Mouse (Mus musculus) kidney, postnatal 14 days (tissue): Measurements from ENCODE around the gene Abhd14a.
"Not testable (repeated sequence)": the region's sequence is repeated elsewhere in the genome, so short reads cannot be mapped to it uniquely, and the experiment has no call there.

Experiments used
- DNase-seq: peaks from one replicate; pipeline ENCODE4 v3.0.0; 2022; ENCODE audit warnings: mixed read lengths

Abhd14a gene

GRCm38 (mm10) chr9:106447348-106447747 is at the start of gene Abhd14a, which contains the start of gene Abhd14b:
TSS of gene Abhd14a (minus strand) at chr9:106447678.
TSS of gene Abhd14b (plus strand) at chr9:106447459.
- peak; percentile 98 for DNase-seq

DNA sequence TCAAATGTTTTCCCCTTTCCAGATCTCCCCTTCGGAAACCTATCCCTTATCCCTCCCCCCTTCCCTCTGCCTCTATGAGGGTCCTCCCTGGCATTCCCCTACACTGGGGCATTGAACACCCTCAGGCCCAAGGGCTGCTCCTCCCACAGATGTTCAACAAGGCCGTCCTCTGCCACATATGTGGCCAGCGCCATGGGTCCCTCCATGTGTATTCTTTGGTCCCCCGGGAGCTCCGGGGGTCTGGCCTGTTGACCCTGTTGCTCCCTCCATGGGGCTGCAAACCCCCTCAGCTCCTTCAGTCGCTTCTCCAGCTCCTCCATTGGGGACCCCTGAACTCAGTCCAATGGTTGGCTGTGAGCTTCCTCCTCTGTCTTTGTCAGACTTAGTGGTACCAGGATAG is 40.1 kb upstream of the Abhd14a start:
- DNase-seq: not testable (repeated sequence)

DNA sequence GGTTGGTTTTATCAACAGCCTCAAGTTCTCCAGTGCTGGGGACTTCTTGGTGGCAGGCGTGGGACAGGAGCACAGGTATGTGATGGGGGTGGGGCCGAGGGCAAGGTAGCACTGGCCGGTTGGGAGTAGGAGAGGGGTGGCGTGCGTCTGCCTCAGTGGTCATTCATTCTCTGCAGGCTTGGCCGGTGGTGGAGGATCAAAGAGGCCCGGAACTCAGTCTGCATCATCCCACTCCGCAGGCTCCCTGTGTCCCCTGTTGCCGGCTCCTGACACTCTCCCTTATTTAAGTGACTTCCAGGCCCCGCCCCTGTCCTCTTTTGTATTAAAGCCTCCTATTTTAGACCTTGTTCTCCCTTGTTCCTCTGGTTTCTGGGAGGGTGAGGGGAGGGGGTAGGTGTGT is 37.6 kb upstream of the Abhd14a start:
- no peak for DNase-seq

DNA sequence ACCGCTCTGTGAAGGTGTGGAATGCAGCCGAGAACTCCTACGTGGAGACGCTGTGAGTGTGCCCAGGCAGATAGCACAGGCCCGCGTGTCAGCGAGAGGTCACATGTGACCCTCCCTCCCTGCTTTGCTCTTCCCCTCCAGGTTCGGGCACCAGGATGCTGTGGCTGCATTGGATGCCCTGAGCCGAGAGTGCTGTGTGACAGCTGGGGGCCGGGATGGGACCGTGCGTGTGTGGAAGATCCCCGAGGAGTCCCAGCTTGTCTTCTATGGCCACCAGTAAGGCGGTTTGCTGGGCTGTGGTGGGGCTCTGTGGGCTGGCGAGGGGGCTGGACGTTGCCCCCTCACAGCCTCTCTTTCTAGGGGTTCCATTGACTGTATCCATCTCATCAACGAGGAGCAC is 36.1 kb upstream of the Abhd14a start:
- DNase-seq: no peak

DNA sequence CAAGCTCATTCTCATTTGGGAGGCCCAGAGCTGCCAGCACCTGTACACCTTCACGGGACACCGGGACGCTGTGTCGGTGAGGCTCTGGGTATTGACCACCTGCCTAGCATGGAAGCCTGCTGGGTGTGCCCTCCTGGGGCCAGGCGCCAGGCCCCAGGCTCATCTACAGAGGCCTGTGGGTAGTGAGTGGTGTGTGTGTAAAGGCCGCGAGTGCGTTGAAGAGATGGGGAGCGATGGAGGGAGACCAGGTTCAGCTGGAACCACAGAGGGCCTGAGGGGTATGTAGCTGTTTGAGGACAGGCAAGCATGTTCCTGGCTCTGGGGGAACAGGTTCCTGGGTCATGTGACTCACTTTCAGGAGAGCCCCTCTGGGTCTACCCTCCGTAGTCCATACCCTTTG is 35.7 kb upstream of the Abhd14a start:
- DNase-seq: no peak

- DNase-seq: no peak
Observed at GRCm38 (mm10) chr9:106482578-106483115, 35.2 kb upstream of the Abhd14a start.

- no peak for DNase-seq
Observed at GRCm38 (mm10) chr9:106481676-106482075, 34.2 kb upstream of the Abhd14a start.

GRCm38 (mm10) chr9:106481075-106481474 is 33.6 kb upstream of the Abhd14a start:
- no peak for DNase-seq

DNA sequence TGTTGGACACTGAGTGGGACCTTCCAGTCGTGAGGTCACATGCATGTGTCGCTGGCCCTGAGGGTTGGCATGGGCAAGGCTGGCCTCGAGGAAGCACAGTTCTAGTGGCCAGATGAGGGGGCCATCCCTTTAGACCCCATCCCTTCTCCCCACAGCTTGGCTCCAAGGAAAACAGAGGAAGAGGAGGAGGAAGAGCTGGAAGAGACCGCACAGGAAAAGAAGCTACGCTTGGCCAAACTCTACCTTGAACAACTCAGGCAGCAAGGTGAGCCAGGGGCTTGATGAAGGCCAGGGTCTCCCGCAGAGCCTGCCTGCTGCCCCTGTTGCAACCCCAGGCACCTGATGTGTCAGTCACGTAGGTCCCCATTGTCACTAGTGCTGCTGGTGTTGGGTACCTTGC is 33.1 kb upstream of the Abhd14a start:
- DNase-seq: no peak

GRCm38 (mm10) chr9:106478101-106478500 is 30.6 kb upstream of the Abhd14a start:
- no peak for DNase-seq

GRCm38 (mm10) chr9:106477649-106478048 is 30.2 kb upstream of the Abhd14a start:
- DNase-seq: no peak

DNA sequence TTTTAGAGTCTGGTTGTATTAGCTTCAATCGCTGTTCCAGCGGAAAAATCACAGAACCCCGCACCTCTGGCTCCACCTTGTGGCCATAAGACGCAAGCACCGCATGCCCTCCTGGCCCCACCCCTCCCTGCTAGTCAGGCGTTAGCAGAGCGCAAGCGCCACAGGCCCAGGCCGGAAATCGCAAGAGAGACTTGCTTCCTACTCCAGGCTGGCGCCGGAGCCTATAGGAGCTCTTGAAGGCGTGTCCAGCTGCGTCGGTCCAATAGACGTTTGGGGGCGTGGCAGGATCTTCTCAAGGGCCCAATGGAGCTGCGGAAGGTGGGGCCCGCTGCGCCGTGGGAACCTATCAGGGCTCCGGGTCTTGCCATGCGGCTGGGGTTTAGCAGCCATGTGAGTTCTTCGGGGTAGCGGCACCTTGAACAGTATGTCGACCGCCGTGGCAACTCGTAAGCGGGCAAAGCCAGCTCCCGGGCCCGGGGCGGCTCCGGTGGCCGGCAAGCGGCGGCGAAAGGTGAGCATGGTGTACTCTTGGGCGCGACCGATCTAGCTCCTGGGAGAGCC is 29.5 kb upstream of the Abhd14a start, which contains the start of gene Parp3:
Gene Parp3 (minus strand): TSS at position 26 of the 561 bp plus-strand sequence.
- DNase-seq: peak; percentile 100

- peak; percentile 53 for DNase-seq
Observed at GRCm38 (mm10) chr9:106476002-106476923, 28.8 kb upstream of the Abhd14a start.

GRCm38 (mm10) chr9:106475663-106476001 is 28.2 kb upstream of the Abhd14a start, which contains the start of gene Rrp9:
TSS of gene Rrp9 (plus strand) at chr9:106475963.
- no peak for DNase-seq

DNA sequence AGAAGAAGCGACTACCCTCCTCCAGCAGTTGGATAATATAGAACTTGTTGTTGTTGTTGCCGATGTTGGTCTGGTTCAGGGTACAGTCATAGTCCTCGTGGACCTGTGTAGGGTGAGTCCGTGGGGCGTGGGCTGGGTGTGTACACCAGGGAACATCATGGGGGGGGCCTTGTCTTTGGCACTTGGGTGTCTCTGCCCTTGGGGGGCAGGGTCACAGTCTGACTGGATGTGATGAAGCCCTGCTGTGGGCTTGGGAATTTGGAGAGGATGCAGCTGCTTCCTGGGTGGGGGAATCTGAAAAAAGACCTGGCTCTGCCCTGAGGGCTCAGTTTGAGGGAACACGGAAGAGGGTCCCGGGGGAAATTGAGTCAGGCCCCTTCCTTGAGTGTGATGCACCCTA is 27.6 kb upstream of the Abhd14a start:
- peak; percentile 45 for DNase-seq

GRCm38 (mm10) chr9:106474456-106474855 is 27.0 kb upstream of the Abhd14a start:
- peak; percentile 76 for DNase-seq

- no peak for DNase-seq
Observed at GRCm38 (mm10) chr9:106473753-106474105, 26.3 kb upstream of the Abhd14a start.

DNA sequence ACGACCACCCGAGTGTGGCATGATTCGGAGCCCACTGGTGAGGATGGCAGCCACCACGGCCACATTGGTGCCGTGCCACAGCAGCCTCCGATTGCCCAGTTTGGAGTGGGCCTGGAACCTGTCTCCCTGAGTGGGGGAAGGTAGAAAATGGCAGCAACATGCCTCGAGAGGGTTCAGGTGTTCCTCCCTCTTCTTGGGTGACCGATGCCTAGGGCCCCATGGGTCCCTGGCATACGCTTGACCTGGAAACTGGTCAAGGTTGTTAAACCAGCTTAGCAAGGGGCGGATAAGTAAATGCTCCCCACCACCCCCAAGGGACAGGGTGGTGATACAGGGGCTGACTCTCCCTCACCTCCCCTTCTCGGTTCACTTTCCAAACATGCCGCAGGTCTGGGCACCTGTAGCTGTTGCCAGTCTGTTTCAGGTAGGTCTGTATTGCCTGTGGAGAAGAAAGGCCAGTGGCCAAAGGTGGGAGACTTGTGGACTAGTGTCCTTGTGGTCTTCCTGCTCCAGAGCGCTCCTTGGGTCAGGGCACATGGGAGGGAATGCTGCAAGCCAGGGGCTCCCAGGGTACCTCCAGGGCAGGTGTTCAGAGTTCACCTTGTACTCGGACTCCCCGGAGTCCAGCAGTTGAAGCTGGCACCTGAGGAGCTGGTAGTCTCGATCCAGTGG is 25.7 kb upstream of the Abhd14a start:
- DNase-seq: peak; percentile 55

GRCm38 (mm10) chr9:106472321-106472720 is 24.8 kb upstream of the Abhd14a start:
- no peak for DNase-seq

GRCm38 (mm10) chr9:106471892-106472291 is 24.4 kb upstream of the Abhd14a start:
- DNase-seq: peak; percentile 80

DNA sequence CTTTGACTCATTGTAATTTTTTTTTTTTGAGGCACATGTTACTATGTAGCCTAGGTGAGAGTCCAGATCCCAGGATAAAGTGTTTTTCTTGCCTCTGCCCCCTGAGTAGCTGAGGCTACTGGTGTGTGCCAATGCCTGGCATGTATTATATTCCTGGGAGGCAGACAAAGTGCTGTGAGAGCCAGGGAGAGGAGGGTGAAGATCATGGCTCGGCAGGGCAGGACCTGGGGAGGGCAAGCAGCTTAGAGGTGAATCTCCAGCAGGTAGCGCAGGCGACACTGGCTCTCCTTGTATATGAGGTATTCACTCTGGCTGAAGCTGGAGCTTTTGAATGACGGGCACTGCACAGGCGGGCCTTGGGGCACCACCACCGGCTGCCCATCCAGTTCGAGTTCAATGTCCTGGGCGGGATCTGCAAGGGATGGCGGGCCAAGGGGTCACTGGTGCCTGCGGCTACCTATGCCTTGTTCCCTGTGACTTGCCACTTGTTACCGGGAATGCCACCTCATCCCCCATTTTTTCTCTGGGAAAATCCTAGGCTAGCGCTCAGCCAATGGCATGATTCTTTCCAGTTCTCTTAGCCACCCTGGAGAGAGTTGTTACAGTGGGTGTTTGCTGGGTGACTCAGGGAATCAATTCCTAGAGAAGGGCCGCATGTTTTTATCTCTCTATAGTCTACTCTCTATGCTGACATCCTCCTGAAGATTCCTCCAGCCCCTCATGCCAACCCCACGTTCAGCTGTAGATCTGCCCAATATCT is 23.7 kb upstream of the Abhd14a start:
- no peak for DNase-seq

GRCm38 (mm10) chr9:106469776-106470175 is 22.3 kb upstream of the Abhd14a start:
- no peak for DNase-seq

- no peak for DNase-seq
Observed at GRCm38 (mm10) chr9:106469317-106469716, 21.8 kb upstream of the Abhd14a start.
